Mouse (Mus musculus): ENCODE measurements at regions not wholly inside any gene's neighbourhood (a gene's known extent, or its start where the extent isn't known, plus 50 kb on each side); places are given as distances from the start of the nearest gene placed in this dataset.

DNA sequence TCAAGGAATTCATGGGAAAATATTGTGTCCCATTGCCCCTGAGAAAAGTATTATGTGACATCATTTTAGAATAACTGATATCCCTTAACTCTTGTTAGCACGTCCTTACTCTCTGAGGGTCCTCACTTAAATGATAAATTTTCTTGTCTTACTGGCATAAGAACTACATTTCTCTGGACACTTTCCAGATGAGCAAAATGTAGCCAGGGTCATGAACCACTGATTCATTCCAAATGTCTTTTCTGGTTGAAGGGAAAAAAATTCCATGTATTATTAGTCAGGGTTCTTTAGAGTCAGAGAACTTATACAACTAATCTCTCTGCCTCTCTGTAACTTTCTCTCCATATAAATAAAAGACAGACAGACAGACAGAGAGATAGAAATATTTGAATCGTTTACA is 143.5 kb downstream of the Zfp330 start:
- TF ChIP-seq CTCF (IDR thresholded peaks at IDR 0.05; ENCODE audit: extremely low read depth, insufficient read depth, low read length) (no peak), POLR2A (IDR thresholded peaks at IDR 0.05; ENCODE audit: extremely low read depth, insufficient read depth, low read length) (no peak)

All from cortical plate, adult 2 months (tissue).